Mouse (Mus musculus) left cerebral cortex, adult 18-20 months (tissue): ENCODE data around the gene Tanc1. TPM values are rescaled to one million over a fixed set of nuclear protein-coding genes. Genes with fewer than 3 reads are reported as not detected.

Source experiments
- DNase-seq, 2 experiments: peaks; one replicate each; pipeline ENCODE4 v3.0.0; 2021 to 2022; ENCODE audit warnings: low spot score in 2 of 2, mixed read lengths in 1 of 2
- total RNA-seq, 2 experiments: library from RNA; stranded (reverse); gene quantifications; 2 replicates each; pipeline ENCODE4 v1.2.3; 2021

The Tanc1 gene
- total RNA-seq, 2 experiments from 2014 or later, result 25.2 to 26.7 TPM

- DNase-seq, result no peak
Measured at GRCm38 (mm10) chr2:59713626-59714556, 102.0 kb downstream of the Tanc1 start.

GRCm38 (mm10) chr2:59714992-59715391, 103.2 kb downstream of the Tanc1 start:
- no peak for DNase-seq

- DNase-seq, result no peak
Measured at GRCm38 (mm10) chr2:59716461-59716860, 104.6 kb downstream of the Tanc1 start.

GRCm38 (mm10) chr2:59717746-59718294, 106.0 kb downstream of the Tanc1 start:
- no peak for DNase-seq

- no peak for DNase-seq
Measured at GRCm38 (mm10) chr2:59718601-59719416, 107.0 kb downstream of the Tanc1 start.

GRCm38 (mm10) chr2:59719831-59720230, 108.0 kb downstream of the Tanc1 start:
- no peak for DNase-seq

- no peak for DNase-seq
Measured at GRCm38 (mm10) chr2:59721119-59721518, 109.3 kb downstream of the Tanc1 start.

- no peak for DNase-seq
Measured at GRCm38 (mm10) chr2:59721758-59722157, 109.9 kb downstream of the Tanc1 start.

- DNase-seq, result no peak
Measured at GRCm38 (mm10) chr2:59723311-59723710, 111.5 kb downstream of the Tanc1 start.

GRCm38 (mm10) chr2:59725518-59726185, 113.8 kb downstream of the Tanc1 start:
- no peak for DNase-seq

GRCm38 (mm10) chr2:59731831-59732230, 120.0 kb downstream of the Tanc1 start:
- DNase-seq, result no peak

GRCm38 (mm10) chr2:59733410-59733809, 121.6 kb downstream of the Tanc1 start:
- DNase-seq, result no peak

- DNase-seq, result no peak
Measured at GRCm38 (mm10) chr2:59736401-59736898, 124.6 kb downstream of the Tanc1 start.

- DNase-seq, result no peak
Measured at GRCm38 (mm10) chr2:59737368-59737767, 125.5 kb downstream of the Tanc1 start.

- no peak for DNase-seq
Measured at GRCm38 (mm10) chr2:59738356-59738755, 126.5 kb downstream of the Tanc1 start.

GRCm38 (mm10) chr2:59739036-59739435, 127.2 kb downstream of the Tanc1 start:
- DNase-seq, result no peak

GRCm38 (mm10) chr2:59742500-59743116, 130.8 kb downstream of the Tanc1 start:
- DNase-seq, result no peak

- peak; percentile 66 to 77 for DNase-seq
Measured at GRCm38 (mm10) chr2:59745428-59745827, 133.6 kb downstream of the Tanc1 start.

- DNase-seq, result no peak
Measured at GRCm38 (mm10) chr2:59746070-59746469, 134.2 kb downstream of the Tanc1 start.

GRCm38 (mm10) chr2:59747757-59748156, 135.9 kb downstream of the Tanc1 start:
- DNase-seq, result no peak
